Mouse (Mus musculus) retina, postnatal 7 days (tissue): ENCODE data around the gene Esyt3.

ENCODE experiments used
- DNase-seq: peaks from one replicate; pipeline ENCODE4 v3.0.0-alpha.2; 2012; ENCODE audit warnings: low read depth, low spot score

The Esyt3 gene

DNA sequence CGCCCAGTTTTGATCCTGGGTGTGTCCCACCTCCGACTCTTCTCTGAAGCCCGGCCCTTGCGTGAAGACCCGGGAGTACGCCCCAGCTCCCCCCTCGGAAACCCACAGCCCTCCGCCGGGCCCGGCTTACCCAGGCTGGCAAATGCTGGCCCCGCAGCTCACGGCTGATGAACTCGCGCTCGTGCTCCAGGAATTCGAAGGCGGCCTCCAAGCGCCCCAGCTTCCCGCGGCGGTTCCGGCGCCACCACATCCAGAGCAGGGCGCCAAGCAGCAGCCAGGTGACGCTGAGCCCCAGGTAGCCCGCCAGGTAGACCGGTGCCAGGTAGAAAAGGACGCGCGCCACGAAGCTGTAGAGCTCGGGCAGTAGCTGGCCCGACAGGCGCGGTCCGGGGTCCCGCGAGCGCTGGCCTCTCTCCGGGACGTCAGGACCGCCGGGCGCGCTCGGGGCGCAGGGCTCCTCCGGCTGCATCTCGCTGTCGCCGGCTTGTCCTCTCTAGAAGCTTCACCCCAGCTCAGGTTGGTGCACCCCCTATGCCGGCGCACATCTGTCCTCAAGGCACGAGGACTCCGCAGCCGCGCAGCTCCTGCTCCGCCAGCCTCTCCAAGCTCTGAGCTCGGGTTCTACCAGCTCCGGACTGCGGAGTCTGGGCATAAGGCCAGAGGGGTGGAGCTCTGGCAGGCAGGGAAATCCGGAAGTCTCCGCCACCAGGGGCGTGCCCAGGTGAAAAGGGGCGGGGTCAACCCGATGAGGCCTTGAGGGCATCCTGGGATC lies at the start of gene Esyt3:
TSS of gene Esyt3 (minus strand) at position 637 of the 772 bp plus-strand sequence.
- no peak for DNase-seq

DNA sequence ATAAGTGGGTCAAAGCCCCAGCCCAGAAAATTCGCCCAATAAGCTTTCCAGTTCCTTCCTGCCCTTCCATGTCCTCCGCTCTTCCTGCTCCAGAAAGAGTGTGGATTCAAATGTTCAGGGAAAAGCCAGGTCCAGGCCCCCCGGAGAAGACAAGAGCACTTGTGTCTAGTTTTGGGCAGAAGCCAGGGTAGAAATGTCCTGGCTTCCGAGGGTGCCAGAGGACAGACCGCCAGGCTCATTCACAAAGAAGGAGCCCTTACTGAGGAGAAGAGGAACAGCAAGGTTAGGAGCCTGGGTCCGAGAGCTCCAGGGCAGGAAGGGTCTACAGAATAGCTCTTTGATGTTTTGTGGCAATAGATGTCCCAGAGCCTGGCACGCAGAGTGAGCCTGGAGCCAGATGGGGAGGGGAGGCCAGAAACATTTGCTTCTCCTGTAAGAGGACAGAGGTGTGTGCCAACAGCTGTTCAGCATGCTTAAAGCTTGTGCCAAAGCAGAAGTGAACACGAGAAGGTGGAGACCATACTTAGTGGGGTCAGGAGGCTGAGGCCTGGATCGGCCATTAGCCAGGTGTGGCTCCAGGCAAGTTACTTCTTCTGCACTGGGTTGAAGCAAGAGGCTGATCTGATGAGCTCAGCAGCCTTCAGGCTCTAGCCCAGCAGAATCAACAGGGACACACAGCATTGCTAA lies 43.1 kb upstream of the Esyt3 start:
- DNase-seq, result no peak

DNA sequence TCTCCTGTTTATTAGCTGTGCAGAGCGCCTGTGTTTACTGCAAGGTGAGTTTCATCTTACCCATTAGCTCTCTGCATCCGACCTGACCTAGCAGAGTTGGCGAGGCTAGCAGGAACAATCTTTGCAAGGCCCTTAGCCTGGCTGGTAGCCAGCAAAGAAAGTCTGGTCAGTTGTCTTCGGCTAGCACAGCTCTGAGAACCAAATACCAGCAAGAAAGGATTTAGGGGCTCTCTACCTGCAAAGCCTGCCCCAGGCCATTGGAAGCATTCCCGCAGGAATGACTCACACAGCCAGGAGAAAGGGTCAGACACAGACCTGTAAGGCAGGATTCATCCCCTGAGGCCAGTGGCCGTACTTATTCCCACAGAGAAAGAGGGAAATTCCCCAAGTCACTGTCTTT lies 42.4 kb upstream of the Esyt3 start:
- no peak for DNase-seq

DNA sequence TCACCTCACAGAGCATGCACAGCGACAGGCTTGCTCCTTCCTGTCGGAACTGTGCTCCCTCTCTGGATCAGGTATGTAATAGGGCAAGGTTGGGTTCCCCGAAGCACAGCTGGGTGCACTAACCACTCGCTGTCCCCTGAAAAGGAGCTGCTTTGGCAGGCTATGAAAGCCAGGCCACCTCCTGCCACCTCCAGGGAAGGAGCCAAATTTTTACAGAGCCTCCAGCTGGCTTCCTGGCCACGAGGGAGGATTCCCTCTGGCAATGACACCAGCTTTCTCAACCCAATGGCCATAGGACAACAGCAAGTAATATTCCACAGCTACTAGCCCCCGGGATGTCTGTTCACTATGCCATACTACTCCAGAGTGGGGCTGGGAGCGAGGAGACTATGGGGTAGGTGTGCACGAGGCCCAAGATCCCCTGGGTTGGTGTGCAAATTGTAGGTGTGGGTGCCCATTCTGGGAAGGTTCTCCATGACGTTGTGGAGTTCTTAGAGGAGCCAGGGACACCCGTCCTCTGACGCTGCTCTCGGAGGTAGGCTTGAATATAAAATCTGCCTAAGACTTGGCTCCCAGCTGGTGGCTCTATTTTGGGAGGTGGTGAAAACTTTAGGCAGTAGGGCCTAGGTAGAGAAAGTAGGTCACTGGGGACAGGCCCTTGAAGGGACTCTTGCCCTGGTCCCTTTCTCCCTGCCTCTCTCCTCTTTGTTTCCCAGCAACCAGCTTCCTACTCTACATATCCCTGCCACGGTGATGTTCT lies 38.9 kb upstream of the Esyt3 start:
- DNase-seq, result no peak

DNA sequence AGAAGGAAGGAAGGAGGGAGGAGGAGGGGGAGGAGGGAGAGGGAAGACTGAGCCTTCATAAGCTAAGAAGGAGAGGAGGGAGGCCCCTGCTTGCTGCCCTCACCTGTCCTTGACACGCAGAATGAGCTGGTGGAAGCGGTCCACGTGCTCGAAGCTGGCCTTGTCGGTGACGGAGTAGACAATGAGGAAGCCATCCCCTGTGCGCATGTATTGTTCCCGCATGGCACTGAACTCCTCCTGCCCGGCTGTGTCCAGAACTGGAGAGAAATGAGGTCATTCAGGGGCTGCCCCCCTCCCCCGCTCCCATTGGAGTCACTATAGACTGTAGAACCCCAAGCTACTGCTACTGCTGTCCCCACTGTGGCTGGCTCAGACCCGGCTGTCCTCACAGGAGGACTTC lies 36.0 kb upstream of the Esyt3 start:
- no peak for DNase-seq

DNA sequence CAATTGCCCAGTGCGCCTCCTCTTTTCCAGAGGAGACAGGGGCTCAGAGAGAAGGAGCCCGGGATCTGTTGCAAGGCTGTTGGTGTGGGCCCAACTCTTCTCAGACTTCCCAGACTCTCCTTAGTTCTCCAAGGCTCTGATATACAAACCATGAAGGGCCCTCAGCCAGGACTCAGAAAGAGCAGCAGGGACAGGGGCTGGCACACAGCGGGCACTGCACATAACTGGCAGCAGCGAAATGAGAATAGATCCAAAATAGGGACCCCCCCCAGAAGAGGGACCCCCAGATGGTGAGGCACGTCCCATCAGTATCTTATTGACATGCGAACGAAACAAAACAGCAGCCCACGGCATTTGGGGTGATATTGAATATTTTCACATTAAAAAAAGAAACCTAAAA lies 34.8 kb upstream of the Esyt3 start:
- no peak for DNase-seq

DNA sequence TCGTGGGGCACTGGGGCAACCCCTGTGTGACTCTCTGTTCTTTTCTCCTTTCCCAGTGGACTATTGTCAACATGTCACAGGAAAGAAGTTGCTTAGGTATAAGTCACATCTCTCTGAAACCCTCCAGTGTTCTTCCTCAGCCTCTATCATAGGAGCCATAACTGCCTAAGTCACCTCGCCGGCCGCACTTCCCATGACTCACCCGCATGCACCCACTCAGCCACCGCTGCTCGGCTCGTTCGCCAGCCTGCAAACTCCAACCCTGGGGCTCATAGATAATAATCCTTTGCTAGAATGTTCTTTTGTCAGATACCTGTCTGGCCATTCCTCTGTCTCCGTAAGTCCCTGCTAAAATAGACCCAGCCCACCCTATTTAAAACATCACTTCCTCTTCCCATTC lies 33.2 kb upstream of the Esyt3 start:
- no peak for DNase-seq

DNA sequence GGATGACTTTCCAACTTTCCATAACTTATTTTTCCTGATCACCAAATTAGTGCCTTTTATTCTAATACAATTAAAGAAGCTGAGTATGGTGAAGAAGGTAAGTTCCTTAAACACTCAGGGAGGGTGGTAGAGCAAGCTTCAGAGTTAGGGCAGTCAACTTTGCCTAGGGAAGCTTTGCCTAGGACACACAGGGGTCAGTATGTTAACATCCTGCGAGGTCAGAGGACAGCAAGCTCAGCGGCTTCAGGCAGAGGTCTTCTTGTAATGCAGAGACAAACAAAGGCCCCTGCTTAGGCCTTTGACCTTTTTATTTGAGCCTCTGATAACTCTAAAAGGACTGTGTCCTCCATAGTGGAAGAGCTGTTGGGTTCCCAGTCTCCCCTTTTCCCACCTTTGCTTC lies 32.4 kb upstream of the Esyt3 start:
- no peak for DNase-seq

DNA sequence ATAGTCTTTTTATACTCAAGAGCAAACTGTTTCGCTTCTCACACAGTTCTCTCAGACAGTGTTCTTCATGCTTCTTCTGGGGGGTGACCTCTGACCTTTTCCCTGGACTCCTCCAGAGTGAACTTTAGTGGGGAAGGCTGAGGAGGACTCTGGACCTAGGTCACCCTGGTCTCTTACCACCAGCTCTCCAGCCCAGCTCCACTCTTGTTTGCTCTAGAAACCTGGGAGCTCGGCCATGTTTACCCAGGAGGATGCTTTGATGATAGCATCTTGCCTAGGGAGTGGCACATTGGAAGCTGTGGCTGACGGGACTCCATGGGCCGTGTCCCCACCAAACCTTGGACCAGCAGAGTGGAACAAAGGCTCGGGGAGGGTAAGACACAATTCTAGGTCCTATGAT lies 31.8 kb upstream of the Esyt3 start:
- no peak for DNase-seq

DNA sequence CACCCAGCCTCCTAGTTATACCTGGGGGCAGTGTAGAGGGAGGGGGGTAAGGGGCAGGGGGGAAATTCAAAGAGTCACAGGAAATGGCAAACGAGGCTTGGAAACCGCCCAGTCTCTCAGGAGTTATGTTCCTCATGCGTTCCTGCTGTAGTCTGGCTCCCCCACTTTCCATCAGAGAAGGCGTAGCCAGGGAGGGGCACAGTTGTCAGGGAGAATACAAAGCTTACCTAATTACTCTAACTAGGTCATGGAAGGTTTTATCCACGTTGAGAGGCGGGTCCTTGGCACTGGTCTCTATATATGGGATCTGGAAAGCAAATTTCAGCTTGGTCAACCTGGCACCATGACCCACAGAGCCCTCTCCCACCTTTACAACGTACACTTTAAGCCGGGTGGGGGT lies 31.1 kb upstream of the Esyt3 start:
- DNase-seq, result peak; percentile 29

DNA sequence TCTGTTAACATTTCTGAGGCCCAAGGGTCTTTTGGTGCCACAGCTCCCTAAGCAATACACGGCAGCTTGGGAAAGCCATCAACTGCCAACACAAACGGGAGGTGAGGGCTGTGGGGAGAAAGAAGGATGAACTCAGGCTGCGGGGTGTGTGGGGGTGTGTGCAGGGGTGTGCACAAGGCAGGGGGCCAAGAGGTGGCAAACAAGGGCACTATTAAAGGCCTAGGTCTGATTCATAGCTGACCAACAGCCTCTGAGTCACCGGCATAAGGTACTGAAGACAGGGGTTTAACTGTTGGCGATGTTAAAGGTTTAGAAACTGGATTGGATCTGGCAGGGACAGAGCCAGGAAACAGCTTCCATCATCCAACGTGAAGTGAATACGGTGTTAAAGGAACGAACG lies 30.5 kb upstream of the Esyt3 start:
- DNase-seq, result no peak

DNA sequence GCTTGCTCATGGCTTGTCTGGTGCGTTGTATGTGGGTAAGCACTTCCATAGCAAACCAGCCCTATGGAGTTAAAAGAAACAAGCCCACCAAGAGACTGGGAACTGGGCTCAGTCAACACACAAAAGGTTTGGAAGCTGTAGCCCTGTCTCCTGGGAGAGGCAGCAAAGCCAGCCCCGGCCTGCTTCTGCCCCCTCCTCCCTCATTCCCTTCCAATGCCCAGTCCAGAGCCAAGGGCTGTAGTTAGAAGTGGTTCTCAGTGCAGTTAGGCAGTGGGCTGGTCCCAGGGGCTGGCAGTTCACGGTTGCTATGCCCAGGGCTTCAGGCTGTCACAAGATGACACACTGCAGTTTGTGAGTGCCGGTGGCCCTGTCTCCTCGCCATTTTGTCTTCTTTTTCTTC lies 29.7 kb upstream of the Esyt3 start:
- DNase-seq, result no peak

DNA sequence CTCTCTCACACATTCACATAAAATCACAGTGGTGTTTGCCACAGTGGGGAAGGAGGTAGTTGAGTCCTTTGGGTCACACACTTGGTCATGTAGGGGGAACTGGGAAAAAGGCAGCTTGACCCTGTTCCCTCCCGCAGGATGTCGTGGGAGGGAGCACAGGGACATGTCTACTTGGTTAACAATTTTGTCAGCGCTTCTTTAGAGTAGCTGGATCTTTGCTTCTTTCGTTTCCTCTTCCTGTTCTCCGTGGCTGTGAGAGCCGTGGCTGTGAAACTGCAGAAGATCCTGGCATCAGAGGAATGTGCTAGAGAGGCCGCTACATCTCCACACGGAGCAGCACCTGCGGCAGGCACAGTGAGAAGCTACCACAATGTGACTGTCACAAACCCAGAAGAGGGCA lies 24.2 kb upstream of the Esyt3 start:
- no peak for DNase-seq

DNA sequence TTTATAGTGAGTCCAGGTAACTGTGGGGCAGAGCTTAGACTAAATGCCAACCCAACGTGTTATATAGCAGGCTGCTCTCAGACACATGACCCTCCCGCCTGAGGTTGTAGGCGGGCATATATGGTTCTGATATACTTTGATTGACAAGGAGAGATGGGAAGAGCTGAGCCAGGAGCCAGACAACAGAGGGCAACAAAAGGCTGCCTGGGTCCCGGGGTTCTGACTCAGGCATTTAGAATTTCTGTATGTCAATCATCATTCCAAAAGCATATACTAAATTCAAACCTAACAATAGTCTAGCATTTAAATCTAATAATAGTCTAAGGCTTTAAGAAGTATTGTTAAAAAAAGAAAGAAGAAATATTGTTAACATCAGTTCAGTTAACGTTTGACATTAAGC lies 20.8 kb upstream of the Esyt3 start:
- no peak for DNase-seq

DNA sequence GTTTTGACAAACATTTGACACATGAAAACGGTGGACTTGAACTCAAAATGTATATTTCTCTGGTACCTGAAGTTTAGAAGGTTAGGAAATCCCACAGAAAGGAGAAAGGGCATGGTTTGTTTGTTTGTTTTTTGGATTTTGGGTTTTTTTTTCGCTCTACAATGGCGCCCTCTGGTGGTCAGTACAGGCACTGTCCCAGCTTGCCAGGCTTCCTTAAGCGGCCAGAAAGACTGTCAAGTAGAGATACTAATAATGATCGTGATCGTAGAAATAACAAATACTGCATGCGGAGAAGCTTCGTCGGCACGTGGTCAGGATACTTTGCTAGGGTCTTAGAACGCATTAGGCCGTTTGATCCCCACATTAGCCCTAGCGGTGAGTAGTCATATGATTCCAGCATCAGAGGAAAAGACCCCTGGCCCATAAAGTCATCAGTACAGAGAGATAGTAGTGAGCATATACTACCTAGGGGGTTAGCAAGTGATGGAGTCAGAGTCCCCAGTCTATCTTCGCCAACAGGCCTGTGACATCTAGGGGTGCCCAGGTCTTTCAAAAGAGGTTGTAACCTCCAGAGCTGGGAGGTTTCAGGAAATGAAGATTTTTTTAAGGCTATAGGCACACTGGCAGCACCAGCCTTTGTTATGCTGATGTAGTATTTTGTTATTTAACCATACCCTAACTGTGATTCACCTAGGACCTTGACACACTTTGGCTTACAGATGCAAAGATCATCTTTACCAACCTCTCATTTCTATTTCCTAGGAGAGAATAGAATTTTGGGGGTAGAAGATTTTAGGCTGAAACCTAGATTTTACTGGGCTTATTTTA lies 18.4 kb upstream of the Esyt3 start:
- no peak for DNase-seq

DNA sequence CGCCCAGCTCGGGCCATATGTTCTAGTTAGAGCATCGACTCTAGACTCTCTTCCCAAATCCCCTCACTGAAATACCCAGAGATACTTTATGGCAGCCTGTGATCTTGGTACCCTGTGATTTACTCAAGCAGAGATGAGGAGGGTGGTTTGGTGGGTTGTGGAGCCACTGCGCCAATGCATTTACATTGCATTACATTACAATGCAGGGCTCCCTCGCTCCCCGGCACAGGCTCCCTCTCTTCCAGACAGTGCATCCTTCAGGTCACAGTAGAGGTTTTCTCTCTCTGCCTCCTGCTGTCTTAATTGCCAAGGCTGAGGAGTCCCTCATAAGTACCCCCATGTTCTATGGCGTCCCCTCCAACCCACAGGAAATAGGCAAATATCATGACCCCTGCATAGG lies 10.1 kb upstream of the Esyt3 start:
- DNase-seq, result no peak

DNA sequence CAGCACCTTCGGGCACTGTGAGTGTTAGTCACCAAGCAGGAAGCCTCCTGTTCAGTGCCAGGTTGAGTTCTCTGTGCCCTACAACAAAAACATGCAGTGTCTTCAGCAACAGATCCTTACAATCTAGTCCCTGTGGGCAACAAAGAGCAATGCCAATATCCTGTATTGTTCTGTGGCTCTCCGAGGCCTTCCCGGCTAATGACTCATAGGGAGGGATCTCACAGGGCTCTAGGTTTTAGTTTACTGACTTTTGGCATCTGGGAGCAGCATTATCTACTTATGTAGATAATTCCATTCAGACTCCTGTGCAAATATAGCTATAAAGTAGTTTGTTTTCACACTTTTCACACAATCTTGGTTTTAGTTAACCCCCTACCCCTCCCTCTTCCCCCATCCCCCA lies 7.5 kb upstream of the Esyt3 start:
- no peak for DNase-seq

DNA sequence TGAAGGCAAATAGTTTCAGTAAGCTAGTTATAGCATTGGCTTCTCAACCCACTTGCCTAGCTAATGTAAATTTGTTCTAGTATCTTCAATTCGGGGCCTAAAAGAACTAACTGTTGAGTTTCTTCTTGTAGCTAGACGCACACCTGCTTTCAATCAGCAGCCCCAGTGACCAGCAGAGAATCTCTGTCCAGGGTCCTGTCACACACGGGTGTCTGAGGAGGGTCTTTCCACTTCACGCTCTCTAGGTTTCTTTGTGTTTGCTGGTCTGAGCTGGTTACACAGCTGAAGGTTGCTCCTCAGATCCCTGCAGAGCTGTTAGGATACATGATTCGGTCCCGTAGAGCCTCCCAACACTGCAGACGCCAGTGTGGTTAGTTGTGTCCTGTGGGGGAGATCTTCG lies 4.7 kb upstream of the Esyt3 start:
- DNase-seq, result no peak

DNA sequence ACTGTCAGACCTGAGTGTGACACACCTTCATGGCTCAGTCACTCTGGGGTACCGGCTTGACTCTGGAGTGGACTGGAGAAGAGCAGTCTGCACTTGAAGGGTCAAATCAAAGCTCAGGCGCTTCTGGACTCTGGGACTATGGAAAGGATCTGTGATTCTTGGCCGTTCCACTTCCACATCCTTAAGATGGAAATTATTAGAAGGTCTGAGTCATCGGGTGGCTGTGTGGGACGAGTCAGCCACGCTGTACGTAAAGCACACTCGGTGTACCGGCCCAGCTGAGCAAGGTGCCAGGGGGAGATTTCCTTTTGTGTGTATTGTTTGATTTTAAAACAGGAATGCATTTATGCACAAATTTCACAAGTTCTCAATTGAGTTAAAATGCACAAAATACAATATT lies 3.6 kb upstream of the Esyt3 start:
- no peak for DNase-seq

DNA sequence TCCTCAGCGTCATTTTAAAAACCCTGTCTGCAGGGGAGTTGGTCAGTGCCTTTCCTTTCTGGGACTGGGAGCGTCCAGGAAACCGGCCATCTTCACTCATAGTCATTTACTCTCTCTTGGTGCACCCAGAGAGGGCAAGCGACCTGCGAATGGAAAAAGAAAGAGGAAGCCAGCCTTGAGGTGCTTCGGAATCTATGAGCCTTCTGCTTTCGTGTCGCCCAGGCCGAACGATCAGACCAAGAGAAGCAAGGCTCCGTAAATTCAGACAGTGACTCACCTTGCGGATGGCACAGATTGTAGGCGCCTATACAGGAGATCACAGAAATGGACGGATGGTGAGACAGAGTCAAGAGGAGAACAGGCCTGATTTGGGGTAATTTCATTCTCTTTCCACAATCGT lies 655 bp upstream of the Esyt3 start:
- no peak for DNase-seq

DNA sequence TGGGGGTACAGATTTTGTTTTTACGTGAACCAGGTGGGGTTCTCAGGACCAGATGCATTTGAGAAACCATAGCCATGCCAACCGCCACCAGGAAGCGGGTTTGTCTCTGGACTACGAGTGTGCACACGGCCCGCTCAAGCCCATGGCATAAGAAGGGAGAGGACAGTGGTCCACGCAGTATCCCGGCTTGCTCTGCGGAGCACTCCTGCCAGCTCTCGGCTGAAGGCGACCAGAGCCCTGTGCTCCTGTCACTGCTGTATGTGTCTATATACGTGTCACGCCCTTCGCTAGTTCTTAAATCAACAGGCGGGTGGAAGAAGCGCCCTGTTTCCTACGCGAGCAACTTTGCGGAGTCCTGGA lies 816 bp downstream of the Esyt3 start:
- no peak for DNase-seq

DNA sequence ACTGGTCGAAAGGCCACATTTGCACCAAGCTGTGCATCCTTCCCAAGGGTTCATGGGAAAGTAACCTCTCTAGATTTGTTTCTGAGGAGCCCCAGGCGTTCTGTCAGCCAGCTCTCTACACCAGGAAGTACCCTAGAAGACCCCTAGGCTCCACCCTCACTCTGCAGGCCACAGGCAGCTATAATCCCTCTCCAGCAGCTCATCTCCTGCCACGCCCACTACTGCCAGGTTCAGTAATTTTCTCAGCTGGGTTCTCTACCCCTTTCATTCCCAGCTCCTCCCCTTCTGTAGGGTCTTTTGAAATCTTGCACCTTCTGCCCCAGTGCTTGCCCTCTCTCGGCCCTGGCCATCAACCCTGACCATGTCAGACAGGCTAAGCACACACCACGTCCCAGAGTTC lies 2.4 kb downstream of the Esyt3 start:
- DNase-seq, result no peak
